Mouse (Mus musculus) stomach, embryonic 16.5 days (tissue): ENCODE data around the gene Cdc42bpg. TPM values are rescaled to one million over a fixed set of nuclear protein-coding genes. Genes with fewer than 3 reads are reported as not detected.

Experiments
- ATAC-seq: fragments of 200-750 bp; cut with Nextera tagmentation; 2 replicates; pipeline ENCODE4 v1.8.0; 2017; ENCODE audit warnings: moderate number of reproducible peaks, moderate TSS enrichment; ENCODE audit not compliant: insufficient read depth, low FRiP score
- H3K27ac ChIP-seq: fragments of 300-500 bp; sonication (generic); 2 replicates; pipeline ENCODE4 v1.5.1; 2014; ENCODE audit warnings: low read length
- H3K27me3 ChIP-seq: fragments of 300-500 bp; sonication (generic); 2 replicates; pipeline ENCODE4 v1.6.1; 2014; ENCODE audit warnings: low read length, control low read depth, mixed read lengths; ENCODE audit not compliant: control insufficient read depth, insufficient read depth
- H3K36me3 ChIP-seq: fragments of 300-500 bp; sonication (generic); 2 replicates; pipeline ENCODE4 v1.6.1; 2014; ENCODE audit warnings: low read length; ENCODE audit not compliant: control insufficient read depth, insufficient read depth
- H3K4me1 ChIP-seq: fragments of 300-500 bp; sonication (generic); 2 replicates; pipeline ENCODE4 v1.6.1; 2014; ENCODE audit warnings: low read length, control low read depth, mixed read lengths; ENCODE audit not compliant: control insufficient read depth, insufficient read depth
- H3K4me2 ChIP-seq: fragments of 300-500 bp; sonication (generic); 2 replicates; pipeline ENCODE4 v1.6.1; 2014; ENCODE audit warnings: low read depth, low read length, mixed read lengths
- H3K4me3 ChIP-seq: fragments of 300-500 bp; sonication (generic); replicated peaks from 2 replicates; pipeline ENCODE4 v1.5.1; 2014; ENCODE audit warnings: mild to moderate bottlenecking, low read length
- H3K9ac ChIP-seq: fragments of 300-500 bp; sonication (generic); 2 replicates; pipeline ENCODE4 v1.6.1; 2014; ENCODE audit warnings: low read length
- H3K9me3 ChIP-seq: fragments of 300-500 bp; sonication (generic); replicated peaks from 2 replicates; pipeline ENCODE4 v1.6.1; 2016; ENCODE audit warnings: low read length, control low read depth; ENCODE audit not compliant: control insufficient read depth
- WGBS: fragments of 180-500 bp; shearing (Covaris S2); extraction: QIAGEN DNeasy Blood & Tissue Kit; methylation state at CpG from one replicate; pipeline ENCODE4 v1.1.7; 2014; 5-methylcytosine and 5-hydroxymethylcytosine counted together
- polyA plus RNA-seq: library from polyadenylated mRNA; unstranded; fragments of >200 nt; fragmentation: Nextera tagmentation; extraction: Ambion mirVana; gene quantifications from 2 replicates; pipeline ENCODE4 v1.2.1, GENCODE M21; 2015

Cdc42bpg gene
- polyA plus RNA-seq, 1 experiment from 2014 or later, result 1.9 TPM

GRCm38 (mm10) chr19:6324751-6325150 lies 18.5 kb downstream of the Cdc42bpg start:
- H3K4me1 ChIP-seq, result peaks cover 7% of the 10 kb centered on the region
- no peak overlapping the region for H3K4me2 ChIP-seq
- WGBS, result 76% methylated on average over 9 of the region's 9 CpGs
- no peak for ATAC-seq
- no peak overlapping the region for H3K9ac ChIP-seq
- no peaks in the 10 kb centered on the region for H3K9me3 ChIP-seq
- peaks cover 11% of the 10 kb centered on the region; the same call in 1 of the 2 replicates for H3K36me3 ChIP-seq
- H3K27ac ChIP-seq, result no peak overlapping the region
- no peaks in the 10 kb centered on the region for H3K27me3 ChIP-seq
- H3K4me3 ChIP-seq, result no peak overlapping the region

- 50% methylated on average over 5 of the region's 5 CpGs for WGBS
- Histone ChIP-seq H3K9ac (peak overlapping the region; percentile 70), H3K4me2 (peak overlapping the region; percentile 47; the same call in 1 of the 2 replicates), H3K27ac (no peak overlapping the region), H3K36me3 (no peaks in the 10 kb centered on the region), H3K27me3 (no peaks in the 10 kb centered on the region), H3K4me1 (peaks cover 15% of the 10 kb centered on the region), H3K4me3 (no peak overlapping the region), H3K9me3 (no peaks in the 10 kb centered on the region)
- no peak for ATAC-seq
Measured at GRCm38 (mm10) chr19:6331178-6331577, 24.9 kb downstream of the Cdc42bpg start.

GRCm38 (mm10) chr19:6331719-6332516 lies 25.7 kb downstream of the Cdc42bpg start:
- peak overlapping the region; percentile 20 for H3K4me3 ChIP-seq
- no peaks in the 10 kb centered on the region for H3K36me3 ChIP-seq
- peaks cover 22% of the 10 kb centered on the region for H3K4me1 ChIP-seq
- ATAC-seq, result no peak
- H3K27ac ChIP-seq, result no peak overlapping the region
- H3K9me3 ChIP-seq, result no peaks in the 10 kb centered on the region
- WGBS, result 20% methylated on average over 13 of the region's 13 CpGs
- peak overlapping the region; percentile 70 for H3K9ac ChIP-seq
- H3K4me2 ChIP-seq, result peak overlapping the region; percentile 47
- H3K27me3 ChIP-seq, result no peaks in the 10 kb centered on the region

- Histone ChIP-seq H3K9me3 (no peaks in the 10 kb centered on the region), H3K4me2 (peak overlapping the region; percentile 92), H3K27me3 (no peaks in the 10 kb centered on the region), H3K4me1 (peaks cover 24% of the 10 kb centered on the region), H3K9ac (peak overlapping the region; percentile 84), H3K36me3 (peaks cover 6% of the 10 kb centered on the region; the same call in 1 of the 2 replicates), H3K4me3 (peak overlapping the region; percentile 71), H3K27ac (peak overlapping the region; percentile 80)
- 52% methylated on average over 9 of the region's 9 CpGs for WGBS
- ATAC-seq, result no peak
Measured at GRCm38 (mm10) chr19:6333761-6334595, 27.7 kb downstream of the Cdc42bpg start.

GRCm38 (mm10) chr19:6334673-6335457 lies 28.6 kb downstream of the Cdc42bpg start, which contains the start of gene Men1:
TSS of gene Men1 (plus strand) at chr19:6334979.
- peaks cover 24% of the 10 kb centered on the region for H3K4me1 ChIP-seq
- no peaks in the 10 kb centered on the region for H3K27me3 ChIP-seq
- H3K9ac ChIP-seq, result peak within 1 kb of the TSS; percentile 84
- H3K9me3 ChIP-seq, result no peaks in the 10 kb centered on the region
- H3K4me3 ChIP-seq, result peak within 1 kb of the TSS; percentile 71
- WGBS, result 0% methylated on average over 41 of the region's 43 CpGs
- H3K27ac ChIP-seq, result peak within 1 kb of the TSS; percentile 80
- peaks cover 9% of the 10 kb centered on the region; the same call in 1 of the 2 replicates for H3K36me3 ChIP-seq
- peak within 1 kb of the TSS; percentile 92 for H3K4me2 ChIP-seq
- peak; percentile 94 for ATAC-seq

GRCm38 (mm10) chr19:6335458-6335827 lies 29.2 kb downstream of the Cdc42bpg start:
- Histone ChIP-seq H3K9ac (peak overlapping the region; percentile 84), H3K27ac (peak overlapping the region; percentile 70), H3K36me3 (peaks cover 9% of the 10 kb centered on the region; the same call in 1 of the 2 replicates), H3K9me3 (no peaks in the 10 kb centered on the region), H3K4me3 (peak overlapping the region; percentile 71), H3K27me3 (no peaks in the 10 kb centered on the region), H3K4me1 (peaks cover 24% of the 10 kb centered on the region), H3K4me2 (peak overlapping the region; percentile 92)
- no peak for ATAC-seq
- WGBS, result under 1% methylated on average over 25 of the region's 25 CpGs

GRCm38 (mm10) chr19:6336920-6337319 lies 30.7 kb downstream of the Cdc42bpg start:
- H3K9ac ChIP-seq, result 0 out of 2 replicates have a peak overlapping the region, but pooled peaks have one; percentile 20
- no peak for ATAC-seq
- H3K36me3 ChIP-seq, result peaks cover 9% of the 10 kb centered on the region; the same call in 1 of the 2 replicates
- peak overlapping the region; percentile 92 for H3K4me2 ChIP-seq
- H3K4me1 ChIP-seq, result peaks cover 29% of the 10 kb centered on the region
- no peak overlapping the region for H3K4me3 ChIP-seq
- no peaks in the 10 kb centered on the region for H3K27me3 ChIP-seq
- no peak overlapping the region for H3K27ac ChIP-seq
- H3K9me3 ChIP-seq, result no peaks in the 10 kb centered on the region
- WGBS, result 90% methylated on average over 10 of the region's 10 CpGs

GRCm38 (mm10) chr19:6338171-6338570 lies 31.9 kb downstream of the Cdc42bpg start:
- WGBS, result 92% methylated on average over 7 of the region's 7 CpGs
- no peak overlapping the region for H3K27ac ChIP-seq
- H3K4me1 ChIP-seq, result peaks cover 30% of the 10 kb centered on the region
- H3K36me3 ChIP-seq, result peaks cover 10% of the 10 kb centered on the region; the same call in 1 of the 2 replicates
- no peaks in the 10 kb centered on the region for H3K27me3 ChIP-seq
- ATAC-seq, result no peak
- H3K4me2 ChIP-seq, result no peak overlapping the region
- H3K9me3 ChIP-seq, result no peaks in the 10 kb centered on the region
- no peak overlapping the region for H3K4me3 ChIP-seq
- H3K9ac ChIP-seq, result no peak overlapping the region
